Mouse (Mus musculus) C2C12 (cell line): ENCODE measurements around the gene Timm13. TPM values are rescaled to one million over a fixed set of nuclear protein-coding genes. Genes with fewer than 3 reads are reported as not detected.

ENCODE experiments used
- H3K27me3 ChIP-seq: one replicate; pipeline ENCODE4 v1.6.1; 2011; ENCODE audit not compliant: control insufficient read depth, insufficient read depth, insufficient read length
- H3K36me3 ChIP-seq: one replicate; pipeline ENCODE4 v1.6.1; 2011; ENCODE audit not compliant: control insufficient read depth, insufficient read depth
- H3K4me3 ChIP-seq: one replicate; pipeline ENCODE4 v1.5.1; 2011; ENCODE audit warnings: mild to moderate bottlenecking, control low read depth; ENCODE audit not compliant: poor library complexity, insufficient read depth, severe bottlenecking
- H3K79me2 ChIP-seq: one replicate; pipeline ENCODE4 v1.6.1; 2011; ENCODE audit not compliant: control insufficient read depth, insufficient read depth
- H3K79me3 ChIP-seq: one replicate; pipeline ENCODE4 v1.6.1; 2011; ENCODE audit warnings: low read depth, control low read depth
- H3ac ChIP-seq: one replicate; pipeline ENCODE3; 2011; ENCODE audit warnings: low read depth; ENCODE audit not compliant: control insufficient read depth, insufficient read length
- CEBPB ChIP-seq: IDR thresholded peaks from one replicate; pipeline ENCODE4 v1.6.1; 2011; ENCODE audit warnings: low read depth, mild to moderate bottlenecking, control low read depth, moderate library complexity
- CTCF ChIP-seq: IDR thresholded peaks from one replicate; pipeline ENCODE4 v1.5.1; 2011; ENCODE audit not compliant: control insufficient read depth, insufficient read depth, insufficient read length
- FOSL1 ChIP-seq: IDR thresholded peaks from one replicate; pipeline ENCODE4 v1.8.0; 2011; ENCODE audit warnings: mild to moderate bottlenecking, low read length; ENCODE audit not compliant: poor library complexity, insufficient read depth, severe bottlenecking
- MAX ChIP-seq: IDR thresholded peaks from one replicate; pipeline ENCODE4 v1.6.1; 2011; ENCODE audit warnings: mild to moderate bottlenecking, control low read depth
- MYOD1 ChIP-seq: IDR thresholded peaks from one replicate; pipeline ENCODE4 v1.6.1; 2011; ENCODE audit warnings: low read depth; ENCODE audit not compliant: control insufficient read depth, insufficient read length
- MYOG ChIP-seq: IDR thresholded peaks from one replicate; pipeline ENCODE4 v1.6.1; 2011; ENCODE audit not compliant: control insufficient read depth, insufficient read length; ENCODE audit errors: extremely low read depth
- USF1 ChIP-seq: IDR thresholded peaks from one replicate; pipeline ENCODE4 v1.6.1; 2011; ENCODE audit warnings: low read depth, mild to moderate bottlenecking, control low read depth, moderate library complexity
- polyA plus RNA-seq: library from polyadenylated mRNA; unstranded; fragments of >200 nt; fragmentation: generic; extraction: Trizol; gene quantifications from one replicate; pipeline ENCODE4 v1.2.1, GENCODE M21; 2012; ENCODE audit warnings: missing spikeins

Gene Timm13
- polyA plus RNA-seq, 1 experiment, result 263 TPM

DNA sequence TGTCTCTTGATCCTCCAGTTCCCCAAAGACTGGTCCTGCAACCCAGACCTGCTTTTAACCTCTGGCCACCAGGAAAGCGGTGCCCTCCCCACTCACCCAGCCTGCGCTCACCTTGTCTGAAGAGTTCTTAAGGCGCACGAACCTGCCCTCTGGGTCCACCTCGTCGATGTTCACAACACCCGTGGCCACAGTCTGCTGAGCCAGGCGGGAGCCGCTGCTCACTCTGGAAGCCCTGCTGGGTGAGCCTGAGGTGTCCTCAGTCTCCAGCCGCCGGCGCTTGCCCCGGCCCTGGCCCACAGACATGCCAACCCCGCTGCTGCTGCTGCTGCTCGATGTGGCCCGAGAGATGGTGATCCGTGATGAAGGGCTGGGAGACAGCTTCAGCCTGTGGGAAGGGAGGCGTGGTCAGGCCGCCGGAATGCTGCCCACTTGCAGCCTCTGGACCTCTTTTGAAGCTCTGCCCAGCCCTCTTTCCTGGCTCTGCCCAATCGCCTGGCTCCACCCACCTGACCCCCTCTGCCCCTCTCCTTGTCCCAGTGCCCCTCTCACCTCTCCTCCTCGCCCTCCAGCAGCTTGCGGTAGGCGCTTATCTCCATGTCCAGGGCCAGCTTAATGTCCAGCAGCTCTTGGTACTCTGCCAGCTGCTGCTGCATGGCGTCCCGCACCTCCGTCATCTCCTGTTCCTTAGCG is 3.4 kb upstream of the Timm13 start:
- TF ChIP-seq CTCF (no peak), MYOD1 (no peak), CEBPB (no peak), FOSL1 (no peak), USF1 (no peak), MYOG (no peak), MAX (no peak)
- H3K79me2 ChIP-seq, result peaks cover 14% of the 10 kb centered on the region
- peaks cover 11% of the 10 kb centered on the region for H3K79me3 ChIP-seq
- H3K4me3 ChIP-seq, result no peak overlapping the region
- no peaks in the 10 kb centered on the region for H3K27me3 ChIP-seq
- peaks cover 59% of the 10 kb centered on the region for H3K36me3 ChIP-seq
- no peak overlapping the region for H3ac ChIP-seq

DNA sequence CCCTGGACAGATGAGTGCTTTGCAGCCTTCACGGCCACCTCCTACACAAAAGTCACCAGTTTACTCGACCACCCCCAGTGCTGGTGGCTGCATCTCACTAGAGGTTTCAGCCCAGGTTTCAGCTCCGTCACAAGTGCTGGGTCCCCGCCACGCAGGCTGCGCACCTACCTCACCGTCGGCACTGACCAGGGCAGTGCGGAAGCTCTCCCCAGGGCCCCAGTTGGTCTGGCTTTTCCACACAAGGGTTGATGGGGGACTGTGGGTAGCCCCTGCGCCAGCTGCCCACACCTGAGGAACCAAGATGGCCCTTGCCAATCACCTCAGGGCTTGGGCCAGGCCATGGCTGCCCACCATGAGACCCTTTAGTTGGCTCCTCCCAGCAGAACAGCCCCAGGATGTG is 2.5 kb upstream of the Timm13 start:
- TF ChIP-seq MAX (no peak), CEBPB (no peak), FOSL1 (no peak), MYOG (no peak), CTCF (no peak), USF1 (no peak), MYOD1 (no peak)
- H3K27me3 ChIP-seq, result no peaks in the 10 kb centered on the region
- H3K79me3 ChIP-seq, result peaks cover 19% of the 10 kb centered on the region
- H3K4me3 ChIP-seq, result no peak overlapping the region
- H3K79me2 ChIP-seq, result peaks cover 23% of the 10 kb centered on the region
- H3ac ChIP-seq, result no peak overlapping the region
- H3K36me3 ChIP-seq, result peaks cover 68% of the 10 kb centered on the region

- peaks cover 27% of the 10 kb centered on the region for H3K79me2 ChIP-seq
- TF ChIP-seq MAX, result no peak
- TF ChIP-seq MYOG, result no peak
- TF ChIP-seq FOSL1, result no peak
- no peak for TF ChIP-seq CTCF
- TF ChIP-seq USF1, result no peak
- TF ChIP-seq CEBPB, result no peak
- TF ChIP-seq MYOD1, result no peak
- peaks cover 19% of the 10 kb centered on the region for H3K79me3 ChIP-seq
- no peak overlapping the region for H3ac ChIP-seq
- H3K36me3 ChIP-seq, result peaks cover 67% of the 10 kb centered on the region
- H3K27me3 ChIP-seq, result no peaks in the 10 kb centered on the region
- no peak overlapping the region for H3K4me3 ChIP-seq
These were observed 1.6 kb upstream of the Timm13 start for GRCm38 (mm10) chr10:80902273-80902940.

- TF ChIP-seq CEBPB (no peak), MYOD1 (no peak), CTCF (no peak), MYOG (no peak), USF1 (no peak), FOSL1 (no peak), MAX (no peak)
- no peaks in the 10 kb centered on the region for H3K27me3 ChIP-seq
- H3K79me2 ChIP-seq, result peaks cover 27% of the 10 kb centered on the region
- peaks cover 19% of the 10 kb centered on the region for H3K79me3 ChIP-seq
- peak overlapping the region; percentile 10 for H3ac ChIP-seq
- H3K4me3 ChIP-seq, result no peak overlapping the region
- H3K36me3 ChIP-seq, result peaks cover 62% of the 10 kb centered on the region
These were observed 872 bp upstream of the Timm13 start for GRCm38 (mm10) chr10:80901409-80902272.

- Histone ChIP-seq H3K36me3 (peaks cover 52% of the 10 kb centered on the region), H3K79me3 (peaks cover 19% of the 10 kb centered on the region), H3K79me2 (peaks cover 27% of the 10 kb centered on the region), H3K4me3 (peak overlapping the region; percentile 99), H3ac (peak overlapping the region; percentile 73), H3K27me3 (no peaks in the 10 kb centered on the region)
- TF ChIP-seq FOSL1 (no peak), USF1 (no peak), CEBPB (no peak), MAX (peak; percentile 62), MYOG (no peak), CTCF (no peak)
These were observed 1.0 kb downstream of the Timm13 start for GRCm38 (mm10) chr10:80899591-80900317.
